Mouse (Mus musculus): Measurements from ENCODE around the gene Scrn1.

Gene Scrn1

DNA sequence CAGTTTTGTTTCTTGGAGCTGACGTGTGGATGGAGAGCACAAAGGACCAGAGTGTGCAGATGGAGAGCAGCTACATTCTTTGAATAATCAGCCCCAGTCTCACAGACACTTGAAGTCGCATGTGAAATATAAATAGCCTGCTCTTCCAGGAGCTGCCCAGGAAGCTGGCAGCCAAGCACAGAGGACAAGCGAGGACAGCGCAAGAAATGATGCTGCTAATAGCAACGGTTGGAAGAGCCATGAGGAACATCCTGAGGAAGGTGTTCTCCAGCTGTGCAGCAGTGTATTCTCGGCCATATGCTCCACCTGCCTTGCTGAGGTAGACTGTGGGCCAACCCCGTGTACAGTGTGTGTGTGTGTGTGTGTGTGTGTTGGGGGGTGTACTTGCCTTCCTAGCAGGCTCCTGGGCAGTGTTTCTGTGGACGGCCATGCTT, 35.2 kb downstream of the Scrn1 start:
- DNase-seq (ENCODE audit: low read depth): no peak

DNA sequence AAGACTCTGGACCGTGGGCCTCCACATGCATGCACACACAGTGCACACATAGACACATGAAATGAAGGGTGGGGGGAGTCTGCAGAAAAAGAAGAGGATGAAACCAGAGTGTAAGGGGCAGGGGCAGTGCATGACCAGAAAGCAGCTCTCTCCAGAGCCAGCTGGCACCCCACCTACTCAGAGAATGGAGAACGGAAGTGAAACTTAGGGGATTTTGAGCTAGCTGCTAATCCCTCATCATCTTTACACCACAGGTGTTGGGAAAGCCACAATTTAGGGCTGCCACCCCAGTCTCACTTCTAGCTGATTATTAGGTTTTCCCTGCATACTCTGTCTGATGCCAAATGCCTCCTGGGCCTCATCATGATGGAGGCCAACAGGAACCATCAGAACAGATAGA, 36.1 kb downstream of the Scrn1 start:
- no peak for DNase-seq (ENCODE audit: low read depth)

DNA sequence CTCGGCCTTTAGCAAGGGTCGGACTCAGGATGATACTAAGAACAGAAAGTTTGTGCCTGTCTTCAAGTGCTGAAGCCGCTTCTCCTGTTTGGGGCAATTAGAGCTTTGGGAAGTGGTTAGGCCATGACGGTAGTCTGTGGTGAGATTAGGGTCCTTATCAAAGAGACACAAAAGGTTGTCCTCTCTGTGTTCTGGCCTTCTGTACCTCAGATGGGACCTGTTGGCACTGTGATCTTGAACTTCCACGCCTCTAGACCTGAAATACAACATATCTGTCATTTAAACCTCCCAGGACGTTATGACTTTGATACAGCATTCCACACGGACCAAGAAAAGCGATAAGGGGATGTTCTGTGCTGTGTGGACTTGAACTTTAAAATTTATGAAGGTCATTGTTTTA, 37.6 kb downstream of the Scrn1 start:
- peak; percentile 48 for DNase-seq (ENCODE audit: low read depth)

DNA sequence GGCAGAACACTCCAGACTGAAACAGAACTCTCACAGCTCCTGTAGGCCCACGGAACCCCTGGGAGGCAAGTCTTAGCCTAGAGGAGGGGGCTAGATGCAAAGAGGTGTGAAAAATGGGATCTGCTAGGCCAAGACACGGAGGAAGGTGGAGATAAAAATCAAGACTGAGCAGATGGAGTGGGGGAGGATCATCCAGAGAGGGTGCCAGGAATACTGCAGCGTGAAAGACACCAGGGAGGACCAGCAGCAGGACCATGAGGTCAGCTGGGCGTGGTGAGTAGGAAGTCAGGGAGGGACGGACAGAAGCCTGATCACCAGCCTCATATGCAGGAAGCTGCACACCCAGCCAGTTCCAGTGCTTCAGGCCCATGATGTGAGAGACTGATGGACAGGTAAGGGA, 47.5 kb downstream of the Scrn1 start:
- no peak for DNase-seq (ENCODE audit: low read depth)

DNA sequence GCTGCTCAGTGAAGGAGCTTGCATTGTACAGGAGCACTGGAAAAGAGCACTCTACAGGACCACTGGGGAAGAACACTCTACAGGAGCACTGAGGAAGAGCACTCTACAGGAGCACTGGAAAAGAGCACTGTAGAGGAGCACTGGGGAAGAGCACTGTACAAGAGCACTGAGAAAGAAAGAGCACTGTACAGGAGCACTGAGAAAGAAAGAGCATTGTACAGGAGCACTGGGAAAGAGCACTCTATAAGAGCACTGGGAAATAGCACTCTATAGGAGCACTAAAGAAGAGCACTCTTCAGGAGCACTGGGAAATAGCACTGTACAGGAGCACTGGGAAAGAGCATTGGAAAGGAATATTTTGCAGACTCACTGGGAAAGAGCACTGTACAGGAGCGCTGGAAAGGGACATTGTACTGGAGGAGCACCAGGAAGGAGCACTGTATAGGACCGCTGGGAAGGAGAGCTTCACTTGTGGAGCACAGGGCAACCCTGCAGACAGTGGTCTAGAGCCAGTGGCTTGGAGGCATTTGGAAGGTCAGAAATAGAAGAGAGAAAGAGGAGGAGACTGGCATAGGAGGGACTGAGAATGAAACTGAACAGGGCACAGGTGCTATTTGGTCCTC, 49.7 kb downstream of the Scrn1 start:
- DNase-seq (ENCODE audit: low read depth): no peak

DNA sequence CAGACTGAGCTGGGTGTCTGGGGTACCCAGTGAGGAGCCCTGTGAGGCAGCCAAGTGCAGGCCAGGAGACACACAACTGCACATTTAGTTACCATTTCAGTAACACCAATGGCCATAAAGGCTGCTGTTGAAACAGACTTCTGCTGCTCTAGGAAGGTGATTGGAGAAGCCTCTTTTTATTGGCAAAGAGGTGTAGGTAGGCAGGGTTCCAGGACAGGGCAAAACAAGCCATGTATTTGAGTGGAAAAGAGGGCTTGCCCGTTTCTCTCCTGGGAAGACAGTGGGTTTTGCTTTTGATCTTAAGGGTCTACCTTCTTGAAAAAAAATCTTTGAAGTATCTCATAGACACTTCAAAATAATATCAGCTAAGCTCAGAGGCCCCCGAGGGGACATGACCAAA, 54.0 kb downstream of the Scrn1 start:
- DNase-seq (ENCODE audit: low read depth): no peak

DNA sequence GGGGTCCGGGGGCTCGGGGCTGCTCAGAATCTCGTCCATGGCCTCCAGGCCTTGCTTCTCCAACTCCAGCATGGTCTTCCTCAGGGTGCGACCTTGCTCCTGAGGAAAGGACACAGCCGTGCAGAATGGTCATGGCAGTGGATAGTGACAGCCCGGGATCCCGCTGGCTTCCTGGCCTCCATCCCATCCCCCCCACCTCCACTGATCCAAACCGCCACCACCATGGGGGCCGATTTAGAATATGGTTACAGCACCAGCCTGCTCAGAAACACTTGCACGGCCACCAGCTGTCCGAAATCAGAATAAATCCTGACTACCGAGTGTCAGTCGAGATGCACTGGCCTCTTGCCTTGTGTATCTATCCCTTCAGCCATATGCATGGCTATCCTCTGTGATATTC, 57.0 kb downstream of the Scrn1 start:
- DNase-seq (ENCODE audit: low read depth): no peak

DNA sequence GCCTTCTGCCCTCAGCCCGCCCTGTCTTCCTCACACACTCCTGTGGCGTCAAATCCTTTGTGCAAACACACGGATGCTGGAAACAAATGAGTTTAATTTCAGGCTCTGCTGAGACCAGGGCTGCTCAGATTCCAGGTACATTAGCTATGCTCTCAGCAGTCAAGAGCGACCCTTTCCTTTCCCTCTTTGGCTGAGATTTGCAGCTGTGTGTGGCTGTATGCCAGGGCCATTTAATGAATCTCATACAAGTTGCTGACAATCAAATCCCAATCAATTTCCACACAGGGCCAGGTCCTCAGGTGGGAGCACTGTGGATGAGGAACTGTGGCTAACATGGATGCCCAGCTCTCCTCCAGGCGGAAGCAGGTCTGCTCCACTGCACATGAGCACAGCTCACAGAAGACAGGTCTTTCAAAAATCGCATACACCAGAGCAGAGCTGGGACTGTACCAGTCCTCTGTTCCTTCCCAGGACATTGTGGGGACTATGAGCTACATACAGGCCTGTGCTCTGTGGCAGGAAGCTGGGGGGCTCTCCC, 58.0 kb downstream of the Scrn1 start:
- DNase-seq (ENCODE audit: low read depth): no peak

DNA sequence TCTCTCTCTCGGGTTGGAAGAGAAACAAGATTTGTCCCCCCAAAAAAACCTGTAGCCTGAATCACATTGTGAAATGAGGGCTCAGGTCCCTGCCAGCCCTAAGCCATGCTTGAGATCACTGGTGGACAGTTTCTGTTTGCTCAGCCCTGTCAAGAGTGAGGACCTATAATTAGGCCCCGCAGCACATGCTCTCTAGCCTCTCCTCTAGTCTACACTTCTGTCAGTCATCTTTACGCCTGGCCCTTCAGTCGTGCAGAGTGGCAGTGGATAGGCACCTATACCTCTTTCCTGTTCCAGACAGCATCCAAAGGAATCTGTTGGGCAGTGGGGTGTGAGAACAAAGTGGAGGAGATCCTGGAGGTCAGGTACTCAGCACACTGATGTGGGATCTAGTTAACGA, 58.5 kb downstream of the Scrn1 start:
- no peak for DNase-seq (ENCODE audit: low read depth)

DNA sequence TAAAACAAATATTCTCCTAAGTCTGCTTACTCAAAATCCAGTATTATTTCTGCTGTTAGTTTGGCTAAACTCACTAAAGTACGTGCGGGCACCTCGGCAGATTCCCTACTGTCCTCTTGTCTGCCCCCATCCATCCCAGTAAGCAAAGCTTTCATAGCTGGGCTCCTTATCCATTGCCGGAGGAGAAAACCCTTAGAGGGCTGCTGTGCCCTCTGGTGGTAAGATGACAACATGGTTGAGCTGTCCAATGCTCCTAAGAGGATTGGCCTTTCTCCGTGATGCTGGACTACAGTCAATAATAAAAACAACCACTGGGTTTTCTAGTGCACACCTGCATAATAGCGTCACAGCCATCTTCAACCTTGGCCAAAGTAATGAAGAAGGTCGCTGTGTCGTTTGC, 59.3 kb downstream of the Scrn1 start:
- DNase-seq (ENCODE audit: low read depth): no peak

DNA sequence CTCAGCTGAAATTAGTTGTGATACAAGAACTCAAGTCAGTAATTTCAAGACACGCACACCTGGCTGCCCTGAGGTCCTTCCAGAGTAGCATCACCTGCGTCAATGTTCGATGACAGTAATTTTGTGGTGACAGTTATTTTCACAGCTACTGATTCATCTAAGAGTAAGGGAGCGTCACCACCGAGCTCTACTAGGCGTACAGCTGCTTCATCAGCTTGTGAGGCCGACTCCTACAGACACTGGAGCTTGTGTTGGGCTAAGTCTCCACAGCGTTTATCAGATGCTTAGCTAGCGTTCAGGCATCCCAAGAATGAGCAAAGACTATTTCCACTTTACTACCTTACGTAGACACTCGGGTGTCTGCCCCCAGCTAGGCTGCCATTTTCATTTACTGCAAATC, 60.0 kb downstream of the Scrn1 start:
- DNase-seq (ENCODE audit: low read depth): no peak

DNA sequence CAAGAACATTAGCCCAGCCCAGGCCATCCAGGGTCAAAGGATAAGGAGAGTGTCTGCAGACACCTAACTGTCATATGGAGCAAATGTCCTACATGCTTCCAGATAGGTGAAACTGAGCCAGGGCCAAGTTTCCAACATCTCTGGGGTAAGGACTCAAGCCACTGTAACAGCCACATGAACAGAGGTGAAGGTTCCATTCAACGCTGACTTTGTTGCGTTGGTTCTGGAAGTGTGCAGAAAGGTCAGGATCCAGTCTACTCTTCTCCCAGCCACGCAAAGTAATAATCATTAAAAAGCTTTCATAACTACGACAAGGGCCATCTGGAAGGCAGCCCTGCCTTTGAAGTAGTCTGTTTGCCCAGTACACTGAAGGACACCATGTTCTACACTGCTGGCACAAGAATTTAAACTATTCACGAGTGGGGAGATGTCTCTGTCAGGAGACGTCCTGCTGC, 63.6 kb downstream of the Scrn1 start:
- no peak for DNase-seq (ENCODE audit: low read depth)

DNA sequence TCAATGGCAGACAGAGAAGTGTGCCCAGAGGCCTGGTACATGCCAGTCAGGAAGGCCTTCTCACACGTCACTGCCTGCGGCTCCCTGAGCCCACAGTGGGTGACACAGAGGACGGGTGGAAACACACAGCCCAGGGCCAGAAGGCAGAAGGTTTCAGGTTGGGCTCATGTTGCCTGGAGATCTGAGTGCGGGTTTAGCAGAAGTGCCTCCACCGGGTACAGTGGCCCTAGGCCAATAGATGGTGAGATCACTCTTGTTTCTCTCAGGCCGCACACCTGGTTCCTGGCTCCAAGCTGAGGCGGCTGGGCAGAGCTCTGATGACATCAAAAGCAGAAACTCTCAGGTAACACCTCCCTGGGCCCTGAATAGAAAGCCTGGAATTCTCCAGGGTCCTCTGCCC, 70.1 kb downstream of the Scrn1 start:
- DNase-seq (ENCODE audit: low read depth): no peak

DNA sequence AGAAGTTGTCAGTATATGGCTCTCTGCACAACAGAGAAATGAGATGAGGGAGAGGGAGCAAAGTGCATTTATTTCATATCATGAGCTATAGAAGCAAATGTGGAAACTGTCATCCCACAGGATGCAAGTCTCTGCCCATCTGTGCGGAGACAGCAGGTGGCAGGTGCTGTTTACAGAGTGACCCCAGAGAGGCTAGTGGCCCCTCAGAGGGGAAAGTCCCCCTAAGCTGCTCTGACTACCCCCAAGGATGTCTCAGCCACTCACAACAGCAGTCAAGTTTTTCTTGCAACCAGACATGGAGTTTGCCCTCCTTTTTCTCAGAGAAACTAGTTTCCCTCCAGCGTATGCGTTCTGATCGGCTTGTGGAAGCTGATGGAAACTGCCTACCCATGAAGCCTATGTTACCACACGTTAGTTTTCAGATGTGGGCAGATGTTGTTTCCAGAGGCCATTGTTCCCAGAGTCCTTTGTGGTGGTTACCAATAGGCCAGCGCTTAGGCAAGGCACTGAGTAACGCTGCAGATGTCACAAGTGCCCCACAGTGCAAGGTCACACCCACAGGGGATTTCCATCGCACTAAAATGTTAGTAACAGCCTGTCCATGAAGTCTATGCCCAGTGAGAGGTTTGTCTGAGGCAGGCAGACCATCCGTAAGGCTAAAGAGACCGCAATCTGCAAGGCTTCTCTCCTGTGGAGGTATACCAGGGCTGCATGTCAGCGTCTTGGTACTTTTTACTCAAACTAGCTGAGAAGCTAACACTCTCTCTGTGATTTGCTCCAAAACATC, 71.5 kb downstream of the Scrn1 start:
- DNase-seq (ENCODE audit: low read depth): no peak

DNA sequence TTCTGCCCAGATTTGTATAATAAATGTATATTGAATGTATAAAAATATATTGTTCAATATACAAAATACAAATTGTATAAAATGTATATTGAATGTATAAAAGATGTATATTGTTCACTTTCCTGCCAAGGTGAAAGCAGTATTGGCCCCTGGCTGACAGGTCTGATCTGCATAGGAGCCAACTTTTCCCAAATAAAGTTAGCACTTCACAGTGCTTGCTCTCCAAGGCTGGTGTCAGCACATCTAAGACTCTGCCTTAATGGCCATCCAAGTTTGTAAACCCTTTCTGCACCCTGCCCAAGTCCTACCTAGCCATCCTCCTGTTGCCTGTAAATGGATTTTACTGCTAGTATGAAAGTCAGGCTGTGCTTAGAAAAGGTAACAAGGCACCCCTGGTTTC, 72.2 kb downstream of the Scrn1 start:
- DNase-seq (ENCODE audit: low read depth): no peak

DNA sequence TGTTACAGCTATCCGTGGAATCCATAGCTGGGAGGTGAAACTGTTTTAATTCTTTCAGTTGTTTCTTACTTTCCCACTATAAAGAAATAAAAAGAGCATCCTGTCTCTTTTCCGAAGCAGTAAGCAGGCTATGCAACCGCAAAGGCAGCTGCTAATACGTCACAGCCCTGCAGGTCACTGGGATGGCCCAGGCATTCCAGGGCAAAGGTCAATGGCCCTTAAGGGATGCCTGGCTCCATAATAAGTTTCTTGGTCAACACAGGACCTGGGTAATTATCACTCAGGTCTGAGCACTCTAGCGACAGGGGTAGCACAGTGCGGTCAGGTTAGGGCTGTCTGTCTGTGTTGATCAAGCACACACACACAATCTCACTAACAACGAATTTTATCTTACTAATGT, 75.2 kb downstream of the Scrn1 start:
- DNase-seq (ENCODE audit: low read depth): no peak

DNA sequence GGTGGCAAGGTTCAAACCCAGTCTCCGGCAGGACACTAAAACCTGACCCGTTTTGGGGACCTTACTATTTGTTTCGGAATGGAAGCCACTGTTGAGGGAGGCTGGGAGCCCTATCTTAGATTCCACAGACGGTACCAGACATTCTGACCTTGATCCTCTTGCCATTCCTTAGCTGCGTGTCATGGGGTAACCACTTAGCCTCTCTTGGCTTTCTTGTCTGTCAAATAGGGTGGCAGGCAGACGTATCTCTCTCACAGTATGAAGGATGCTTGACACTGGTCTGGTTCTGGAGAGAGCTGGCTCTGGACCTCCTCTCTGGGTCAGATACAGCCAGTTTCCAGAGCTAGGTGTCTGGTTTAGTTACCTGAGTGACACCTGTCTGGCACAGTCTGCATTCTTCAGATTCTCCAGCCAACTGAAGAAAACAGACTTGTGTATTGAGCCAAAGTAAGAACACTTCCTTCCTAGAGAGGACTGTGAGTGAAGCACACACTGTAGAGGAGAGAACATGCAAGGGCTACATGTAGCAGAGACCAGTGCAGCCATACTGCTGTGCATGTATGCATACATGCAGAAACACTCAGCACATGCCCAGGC, 80.2 kb downstream of the Scrn1 start:
- DNase-seq (ENCODE audit: low read depth): no peak

DNA sequence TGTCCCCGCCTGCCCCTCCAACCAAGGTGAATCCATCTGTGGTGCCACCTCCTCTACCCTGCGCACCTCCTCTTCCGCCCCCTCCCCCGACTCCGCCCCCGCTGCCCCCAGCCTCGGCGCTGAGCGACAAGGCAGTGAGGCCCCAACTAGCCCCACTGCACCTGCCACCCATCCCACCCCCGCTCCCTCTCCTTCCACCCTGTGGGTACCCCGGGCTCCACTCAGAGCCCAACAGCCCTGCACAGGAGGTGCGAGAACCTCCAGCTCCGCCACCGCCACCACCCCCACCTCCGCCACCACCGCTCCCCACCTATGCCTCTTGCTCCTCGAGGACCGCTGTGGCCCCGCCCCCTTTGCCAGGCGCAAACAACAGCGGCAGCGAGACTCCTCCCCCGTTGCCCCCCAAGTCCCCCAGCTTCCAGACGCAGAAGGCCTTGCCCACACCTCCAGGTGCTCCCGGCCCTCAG, 80.8 kb downstream of the Scrn1 start:
- DNase-seq (ENCODE audit: low read depth): no peak

DNA sequence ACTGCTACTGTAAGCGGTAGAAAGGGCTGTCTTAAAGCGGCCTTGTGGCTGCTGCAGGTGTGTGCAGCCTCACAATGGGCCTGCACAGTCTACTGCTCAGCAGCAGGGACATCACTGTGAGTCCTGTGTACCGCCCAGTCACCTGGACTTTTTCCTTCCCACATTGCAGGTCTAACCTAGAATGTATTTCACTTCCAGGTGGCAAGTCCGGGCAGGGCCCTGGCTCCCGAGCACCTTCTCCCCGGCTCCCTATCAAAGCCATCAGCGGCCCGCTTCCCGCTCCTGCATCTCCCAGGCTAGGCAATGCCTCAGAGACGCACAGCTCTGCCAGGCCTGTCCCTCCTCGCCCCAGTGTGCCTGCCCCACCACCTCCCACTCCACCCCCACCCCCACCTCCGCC, 81.3 kb downstream of the Scrn1 start:
- DNase-seq (ENCODE audit: low read depth): no peak

DNA sequence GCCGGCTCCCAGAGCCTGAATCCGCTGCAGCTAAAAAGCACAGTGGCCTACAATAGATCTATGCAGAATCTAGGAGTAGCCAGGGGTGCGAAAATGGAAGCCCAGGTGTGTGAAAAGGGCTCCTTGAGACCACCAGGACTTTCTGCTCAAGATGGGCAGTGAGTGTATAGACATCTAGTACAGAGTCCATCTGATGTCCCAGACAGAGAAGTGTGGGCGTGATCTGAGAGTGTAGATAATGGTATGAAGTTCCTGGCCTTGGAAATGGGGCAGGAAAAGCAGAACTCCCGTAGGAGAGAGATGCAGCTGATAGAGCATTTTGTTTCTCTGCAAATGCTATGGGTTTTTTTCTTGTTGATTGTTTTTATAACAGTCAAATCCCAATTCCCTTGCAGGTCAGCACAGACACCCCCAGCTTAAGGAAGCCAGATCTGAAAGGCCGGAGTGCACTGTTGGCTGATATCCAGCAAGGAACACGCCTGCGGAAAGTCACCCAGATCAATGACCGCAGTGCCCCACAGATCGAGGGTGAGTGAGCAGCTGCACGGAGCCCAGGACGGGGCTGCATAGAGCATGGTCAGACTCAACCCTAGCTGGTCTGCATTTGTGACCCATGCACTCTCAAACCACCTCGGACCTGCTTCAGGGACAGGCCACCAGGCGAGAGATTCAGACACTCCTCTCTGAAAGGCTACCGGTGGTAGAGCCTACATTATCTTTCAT, 84.7 kb downstream of the Scrn1 start:
- DNase-seq (ENCODE audit: low read depth): no peak

DNA sequence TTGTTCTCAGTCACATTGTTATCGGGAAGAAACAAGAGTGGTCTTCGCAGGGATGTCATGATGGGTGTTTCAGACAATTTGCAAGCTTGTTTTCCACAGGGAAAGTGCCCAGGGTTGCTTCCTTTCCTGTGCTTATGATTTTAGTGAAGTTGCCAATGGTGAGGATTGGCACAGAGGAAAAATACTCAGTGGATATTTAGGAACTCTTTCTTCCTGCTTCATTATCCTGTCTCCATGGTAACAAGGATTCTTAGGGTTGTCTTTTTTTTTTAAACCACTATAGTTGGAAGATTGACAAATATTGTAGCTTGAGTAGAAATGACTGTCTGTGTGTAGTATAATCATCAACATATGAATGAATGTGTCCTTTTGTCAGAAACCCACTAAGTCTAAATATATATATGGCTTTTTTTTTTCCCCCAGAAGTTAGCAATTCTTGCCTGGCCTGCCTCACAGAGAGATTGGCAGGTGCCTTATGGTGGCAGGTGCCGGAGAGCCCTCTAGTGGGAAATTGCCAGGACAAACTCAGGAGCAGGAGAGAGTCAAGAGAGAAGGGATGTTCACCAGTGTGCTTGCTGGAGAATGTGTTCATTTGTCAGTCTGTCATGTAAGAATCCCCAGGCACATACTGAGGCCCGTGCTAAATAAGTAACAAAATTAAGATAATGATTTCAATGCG, 87.5 kb downstream of the Scrn1 start:
- DNase-seq (ENCODE audit: low read depth): no peak
